Mouse (Mus musculus): ENCODE results near the gene Enpp6. TPM values are rescaled to one million over a fixed set of nuclear protein-coding genes. Genes with fewer than 3 reads are reported as not detected.

Gene Enpp6
- polyA plus RNA-seq, 1 experiment: 1.1 TPM

GRCm38 (mm10) chr8:46995931-46996664, 9.4 kb downstream of the Enpp6 start:
- WGBS: 48% methylated on average over 9 of the region's 9 CpGs
- H3K27me3 ChIP-seq (ENCODE audit: control insufficient read depth, insufficient read depth, low read length): no peaks in the 10 kb centered on the region
- no peak for TF ChIP-seq CTCF (IDR thresholded peaks at IDR 0.05; ENCODE audit: extremely low read depth, insufficient read length, insufficient replicate concordance, low read depth, low read length)
- TF ChIP-seq POLR2A (IDR thresholded peaks at IDR 0.05; ENCODE audit: low read depth, low read length): no peak

GRCm38 (mm10) chr8:47005676-47006075, 19.0 kb downstream of the Enpp6 start:
- H3K27ac ChIP-seq (ENCODE audit: insufficient read depth, low read depth, low read length): no peak overlapping the region
- TF ChIP-seq CTCF (IDR thresholded peaks at IDR 0.05; ENCODE audit: extremely low read depth, insufficient read length, insufficient replicate concordance, low read depth, low read length) (no peak), POLR2A (IDR thresholded peaks at IDR 0.05; ENCODE audit: low read depth, low read length) (no peak)
- no peak overlapping the region for H3K4me3 ChIP-seq (ENCODE audit: low read depth, low read length)
- H3K4me1 ChIP-seq (ENCODE audit: control insufficient read depth, insufficient read depth, insufficient read length, low read length): no peaks in the 10 kb centered on the region
- 84% methylated on average over 5 of the region's 5 CpGs for WGBS
- H3K36me3 ChIP-seq (ENCODE audit: control insufficient read depth, insufficient read depth, low read length): no peaks in the 10 kb centered on the region
- no peaks in the 10 kb centered on the region for H3K27me3 ChIP-seq (ENCODE audit: control insufficient read depth, insufficient read depth, low read length)

More at GRCm38 (mm10) chr8:46995931-46996664, 9.4 kb downstream of the Enpp6 start:
- Histone ChIP-seq H3K27ac (ENCODE audit: insufficient read depth, low read depth, low read length) (no peak overlapping the region), H3K4me3 (ENCODE audit: low read depth, low read length) (no peak overlapping the region), H3K4me1 (ENCODE audit: control insufficient read depth, insufficient read depth, insufficient read length, low read length) (no peaks in the 10 kb centered on the region), H3K36me3 (ENCODE audit: control insufficient read depth, insufficient read depth, low read length) (no peaks in the 10 kb centered on the region)

- Histone ChIP-seq H3K4me3 (ENCODE audit: low read depth, low read length) (no peak overlapping the region), H3K4me1 (ENCODE audit: control insufficient read depth, insufficient read depth, insufficient read length, low read length) (no peaks in the 10 kb centered on the region), H3K36me3 (ENCODE audit: control insufficient read depth, insufficient read depth, low read length) (no peaks in the 10 kb centered on the region), H3K27me3 (ENCODE audit: control insufficient read depth, insufficient read depth, low read length) (no peaks in the 10 kb centered on the region), H3K27ac (ENCODE audit: insufficient read depth, low read depth, low read length) (no peak overlapping the region)
- TF ChIP-seq CTCF (IDR thresholded peaks at IDR 0.05; ENCODE audit: extremely low read depth, insufficient read length, insufficient replicate concordance, low read depth, low read length) (no peak), POLR2A (IDR thresholded peaks at IDR 0.05; ENCODE audit: low read depth, low read length) (no peak)
- 75% methylated on average over 9 of the region's 9 CpGs for WGBS
Measured at GRCm38 (mm10) chr8:47006785-47007184, 20.1 kb downstream of the Enpp6 start.

GRCm38 (mm10) chr8:47008220-47008773, 21.6 kb downstream of the Enpp6 start:
- Histone ChIP-seq H3K27ac (ENCODE audit: insufficient read depth, low read depth, low read length) (no peak overlapping the region), H3K27me3 (ENCODE audit: control insufficient read depth, insufficient read depth, low read length) (no peaks in the 10 kb centered on the region), H3K4me1 (ENCODE audit: control insufficient read depth, insufficient read depth, insufficient read length, low read length) (no peaks in the 10 kb centered on the region), H3K36me3 (ENCODE audit: control insufficient read depth, insufficient read depth, low read length) (no peaks in the 10 kb centered on the region), H3K4me3 (ENCODE audit: low read depth, low read length) (no peak overlapping the region)
- no peak for TF ChIP-seq CTCF (IDR thresholded peaks at IDR 0.05; ENCODE audit: extremely low read depth, insufficient read length, insufficient replicate concordance, low read depth, low read length)
- no peak for TF ChIP-seq POLR2A (IDR thresholded peaks at IDR 0.05; ENCODE audit: low read depth, low read length)
- WGBS: 81% methylated on average over 13 of the region's 13 CpGs

GRCm38 (mm10) chr8:47016268-47016946, 29.7 kb downstream of the Enpp6 start:
- Histone ChIP-seq H3K4me3 (ENCODE audit: low read depth, low read length) (no peak overlapping the region), H3K4me1 (ENCODE audit: control insufficient read depth, insufficient read depth, insufficient read length, low read length) (no peaks in the 10 kb centered on the region), H3K36me3 (ENCODE audit: control insufficient read depth, insufficient read depth, low read length) (no peaks in the 10 kb centered on the region), H3K27ac (ENCODE audit: insufficient read depth, low read depth, low read length) (no peak overlapping the region), H3K27me3 (ENCODE audit: control insufficient read depth, insufficient read depth, low read length) (no peaks in the 10 kb centered on the region)
- no peak for TF ChIP-seq POLR2A (IDR thresholded peaks at IDR 0.05; ENCODE audit: low read depth, low read length)
- TF ChIP-seq CTCF (IDR thresholded peaks at IDR 0.05; ENCODE audit: extremely low read depth, insufficient read length, insufficient replicate concordance, low read depth, low read length): peak; percentile 72; the same call in 1 of the 2 replicates
- WGBS: 35% methylated on average over 13 of the region's 13 CpGs

GRCm38 (mm10) chr8:47021135-47021555, 34.5 kb downstream of the Enpp6 start:
- Histone ChIP-seq H3K4me3 (ENCODE audit: low read depth, low read length) (no peak overlapping the region), H3K4me1 (ENCODE audit: control insufficient read depth, insufficient read depth, insufficient read length, low read length) (no peaks in the 10 kb centered on the region), H3K27ac (ENCODE audit: insufficient read depth, low read depth, low read length) (no peak overlapping the region), H3K36me3 (ENCODE audit: control insufficient read depth, insufficient read depth, low read length) (no peaks in the 10 kb centered on the region), H3K27me3 (ENCODE audit: control insufficient read depth, insufficient read depth, low read length) (no peaks in the 10 kb centered on the region)
- WGBS: 61% methylated on average over 8 of the region's 8 CpGs
- TF ChIP-seq CTCF (IDR thresholded peaks at IDR 0.05; ENCODE audit: extremely low read depth, insufficient read length, insufficient replicate concordance, low read depth, low read length) (no peak), POLR2A (IDR thresholded peaks at IDR 0.05; ENCODE audit: low read depth, low read length) (no peak)

GRCm38 (mm10) chr8:47024612-47025011, 37.9 kb downstream of the Enpp6 start:
- WGBS: 80% methylated on average over 4 of the region's 4 CpGs
- TF ChIP-seq POLR2A (IDR thresholded peaks at IDR 0.05; ENCODE audit: low read depth, low read length) (no peak), CTCF (IDR thresholded peaks at IDR 0.05; ENCODE audit: extremely low read depth, insufficient read length, insufficient replicate concordance, low read depth, low read length) (no peak)

More at GRCm38 (mm10) chr8:47024612-47025011, 37.9 kb downstream of the Enpp6 start:
- no peak overlapping the region for H3K4me3 ChIP-seq (ENCODE audit: low read depth, low read length)
- no peaks in the 10 kb centered on the region for H3K4me1 ChIP-seq (ENCODE audit: control insufficient read depth, insufficient read depth, insufficient read length, low read length)
- H3K27ac ChIP-seq (ENCODE audit: insufficient read depth, low read depth, low read length): no peak overlapping the region
- no peaks in the 10 kb centered on the region for H3K27me3 ChIP-seq (ENCODE audit: control insufficient read depth, insufficient read depth, low read length)
- H3K36me3 ChIP-seq (ENCODE audit: control insufficient read depth, insufficient read depth, low read length): no peaks in the 10 kb centered on the region
